23 mouse cellular contexts compared by ENCODE assay signal in the genomic region with DNA sequence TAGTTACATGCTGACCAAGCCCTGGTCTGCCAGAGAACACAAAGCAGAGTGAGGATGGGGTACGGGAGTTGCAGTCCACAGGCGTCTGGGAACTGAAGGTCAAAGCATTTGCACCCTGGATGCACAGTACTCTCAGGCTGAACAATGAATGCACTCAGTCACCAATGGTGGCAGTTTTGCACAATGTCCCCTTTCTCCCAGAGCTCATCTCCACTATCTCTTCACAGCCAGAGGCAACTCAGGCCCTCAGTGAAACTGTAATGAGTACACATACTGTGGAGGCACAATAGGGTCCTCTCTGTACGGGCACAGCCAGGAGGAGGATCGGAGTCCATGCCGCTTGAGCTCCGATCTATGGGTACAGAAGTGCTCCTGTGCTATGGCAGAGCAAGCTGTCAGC.
DNase-seq lines count a peak whose midpoint lies in the region; ATAC-seq and TF ChIP-seq lines count a peak whose summit lies in the region.
"Had no signal": no experiment of that assay in that cellular context is flagged by ENCODE, and none has a peak within 500 bp of the region (broad histone marks: within the 10 kb centered on the region; RNA-seq: fewer than 3 reads in every experiment).

No protein-coding gene starts in this region.

- no peaks in the 10 kb centered on the region for H3K36me3 ChIP-seq in hindbrain, postnatal 0 days (ENCODE audit: insufficient read depth, low read length)
- no peaks in the 10 kb centered on the region for H3K36me3 ChIP-seq in hindbrain, embryonic 12.5 days
- H3K36me3 ChIP-seq in megakaryocyte, embryonic 14.5 days (replicated peaks; ENCODE audit: low read length), result peaks cover 8% of the 10 kb centered on the region
- H3K36me3 ChIP-seq in midbrain, embryonic 16.5 days (ENCODE audit: control insufficient read depth, insufficient read depth, low read length), result no peaks in the 10 kb centered on the region
- H3K36me3 ChIP-seq: hindbrain, embryonic 10.5 days; limb, embryonic 12.5 days; midbrain, embryonic 12.5 days had no signal

- no peak overlapping the region for H3K4me3 ChIP-seq in hindbrain, postnatal 0 days (ENCODE audit: low read length)
- no peak overlapping the region for H3K4me3 ChIP-seq in hindbrain, embryonic 12.5 days
- H3K4me3 ChIP-seq in megakaryocyte, embryonic 14.5 days (replicated peaks), result peak overlapping the region; percentile 18
- H3K4me3 ChIP-seq in cortical plate, adult 2 months (ENCODE audit: insufficient read depth, low read length), result no peak overlapping the region
- H3K4me3 ChIP-seq in midbrain, embryonic 16.5 days (ENCODE audit: low read depth, low read length), result no peak overlapping the region
- H3K4me3 ChIP-seq: gastrocnemius, adult 2 months; hindbrain, embryonic 10.5 days; limb, embryonic 12.5 days; midbrain, embryonic 12.5 days had no signal

- 57% methylated on average over 6 of the region's 6 CpGs for WGBS in hindbrain, postnatal 0 days
- WGBS in hindbrain, embryonic 12.5 days, result 72% methylated on average over 6 of the region's 6 CpGs
- WGBS in midbrain, embryonic 16.5 days, result 80% methylated on average over 6 of the region's 6 CpGs

- no peaks in the 10 kb centered on the region for H3K9me3 ChIP-seq in hindbrain, postnatal 0 days (ENCODE audit: low read length)
- no peaks in the 10 kb centered on the region for H3K9me3 ChIP-seq in hindbrain, embryonic 12.5 days (replicated peaks)
- H3K9me3 ChIP-seq in megakaryocyte, embryonic 14.5 days, result no peaks in the 10 kb centered on the region
- H3K9me3 ChIP-seq in midbrain, embryonic 16.5 days (replicated peaks; ENCODE audit: control insufficient read depth, low read length, poor library complexity, severe bottlenecking), result no peaks in the 10 kb centered on the region
- H3K9me3 ChIP-seq: hindbrain, embryonic 10.5 days; limb, embryonic 12.5 days; midbrain, embryonic 12.5 days had no signal

- no peak overlapping the region for H3K4me2 ChIP-seq in hindbrain, postnatal 0 days (ENCODE audit: low read depth, low read length)
- H3K4me2 ChIP-seq in hindbrain, embryonic 12.5 days (replicated peaks), result no peak overlapping the region
- no peak overlapping the region for H3K4me2 ChIP-seq in midbrain, embryonic 16.5 days (ENCODE audit: low read length)
- H3K4me2 ChIP-seq: limb, embryonic 12.5 days; liver, embryonic 11.5 days; midbrain, embryonic 12.5 days had no signal

- no peak for TF ChIP-seq POLR2A in cortical plate, adult 2 months (IDR thresholded peaks at IDR 0.05; ENCODE audit: extremely low read depth, insufficient read depth, low read length)

- no peak for DNase-seq in hindbrain, postnatal 0 days (ENCODE audit: low spot score)
- DNase-seq in layer of hippocampus, adult 9-11 months, result peak; percentile 63
- DNase-seq: adrenal gland, adult 8-10 months; cerebellum, adult 2 months; cerebellum, postnatal 36 days; gastrocnemius, adult 2 months; kidney, adult 11 months; kidney, postnatal 4 days; liver, postnatal 0 days; thymus, adult 2 months; thymus, postnatal 4 days had no signal

- no peak overlapping the region for H3K9ac ChIP-seq in hindbrain, postnatal 0 days (replicated peaks; ENCODE audit: low read length)
- H3K9ac ChIP-seq in hindbrain, embryonic 12.5 days, result no peak overlapping the region
- H3K9ac ChIP-seq in midbrain, embryonic 16.5 days (ENCODE audit: low read depth, low read length), result no peak overlapping the region
- H3K9ac ChIP-seq: limb, embryonic 12.5 days; liver, postnatal 0 days; midbrain, embryonic 12.5 days had no signal

- no peaks in the 10 kb centered on the region for H3K4me1 ChIP-seq in hindbrain, postnatal 0 days (ENCODE audit: insufficient read depth, low read length)
- peaks cover 3% of the 10 kb centered on the region; the same call in 1 of the 2 replicates for H3K4me1 ChIP-seq in hindbrain, embryonic 12.5 days
- H3K4me1 ChIP-seq in megakaryocyte, embryonic 14.5 days, result peaks cover 25% of the 10 kb centered on the region
- no peaks in the 10 kb centered on the region; the same call in 1 of the 2 replicates for H3K4me1 ChIP-seq in cortical plate, adult 2 months (ENCODE audit: control insufficient read depth, insufficient read depth, low read length)
- no peaks in the 10 kb centered on the region for H3K4me1 ChIP-seq in midbrain, embryonic 16.5 days (ENCODE audit: control insufficient read depth, insufficient read depth, low read length)
- H3K4me1 ChIP-seq: limb, embryonic 12.5 days; midbrain, embryonic 12.5 days had no signal

- no peak overlapping the region for H3K27ac ChIP-seq in hindbrain, postnatal 0 days
- H3K27ac ChIP-seq in hindbrain, embryonic 12.5 days, result no peak overlapping the region
- 0 out of 2 replicates have a peak overlapping the region, but pooled peaks have one; percentile 31 for H3K27ac ChIP-seq in cortical plate, adult 2 months (ENCODE audit: insufficient read depth, low read length)
- H3K27ac ChIP-seq in midbrain, embryonic 16.5 days (ENCODE audit: low read length), result no peak overlapping the region
- H3K27ac ChIP-seq: gastrocnemius, adult 2 months; limb, embryonic 12.5 days; macrophage; midbrain, embryonic 12.5 days had no signal

- ATAC-seq in hindbrain, postnatal 0 days, result peak; percentile 35; the same call in 1 of the 2 replicates
- no peak for ATAC-seq in hindbrain, embryonic 12.5 days (ENCODE audit: low FRiP score)
- ATAC-seq in megakaryocyte, adult 5-6 weeks (ENCODE audit: poor library complexity, severe bottlenecking), result no peak
- ATAC-seq in midbrain, embryonic 16.5 days, result no peak
- ATAC-seq: activated CD4-positive, CD25-positive, alpha-beta regulatory T cell, adult 4 months; liver, postnatal 0 days; lung, postnatal 0 days had no signal

- no peaks in the 10 kb centered on the region for H3K27me3 ChIP-seq in hindbrain, postnatal 0 days (ENCODE audit: insufficient read depth, low read length)
- no peaks in the 10 kb centered on the region for H3K27me3 ChIP-seq in hindbrain, embryonic 12.5 days
- no peaks in the 10 kb centered on the region for H3K27me3 ChIP-seq in megakaryocyte, embryonic 14.5 days (replicated peaks)
- no peaks in the 10 kb centered on the region for H3K27me3 ChIP-seq in midbrain, embryonic 16.5 days (ENCODE audit: control insufficient read depth, insufficient read depth, low read depth, low read length)
- H3K27me3 ChIP-seq: limb, embryonic 12.5 days; midbrain, embryonic 12.5 days had no signal

- no peak for TF ChIP-seq CTCF in hindbrain, postnatal 0 days (IDR thresholded peaks at IDR 0.05; ENCODE audit: low read depth)
- no peak for TF ChIP-seq CTCF in cortical plate, adult 2 months (IDR thresholded peaks at IDR 0.05; ENCODE audit: extremely low read depth, insufficient read depth, low read length)
